Mouse (Mus musculus): Measurements from ENCODE around the gene Prdm5. TPM values are rescaled to one million over a fixed set of nuclear protein-coding genes. Genes with fewer than 3 reads are reported as not detected.
A peak's percentile ranks its signal among the peaks of the same experiment; 100 is the strongest.

Gene Prdm5
- total RNA-seq (2021), result 10 to 100 TPM; 22.2 to 26.6 TPM
- long read RNA-seq, experiment 1, partial matches to known transcripts, result 0 of 7 reads
- long read RNA-seq, experiment 1, other reads (novel, unspliced or antisense), result 3 of 7 reads
- long read RNA-seq, experiment 2, transcript Prdm5-202 (15 exons, 2,155 nt), result major isoform, 6 of 18 reads
- long read RNA-seq, experiment 2, partial matches to known transcripts, result 0 of 18 reads
- long read RNA-seq, experiment 2, other reads (novel, unspliced or antisense), result 5 of 18 reads

DNA sequence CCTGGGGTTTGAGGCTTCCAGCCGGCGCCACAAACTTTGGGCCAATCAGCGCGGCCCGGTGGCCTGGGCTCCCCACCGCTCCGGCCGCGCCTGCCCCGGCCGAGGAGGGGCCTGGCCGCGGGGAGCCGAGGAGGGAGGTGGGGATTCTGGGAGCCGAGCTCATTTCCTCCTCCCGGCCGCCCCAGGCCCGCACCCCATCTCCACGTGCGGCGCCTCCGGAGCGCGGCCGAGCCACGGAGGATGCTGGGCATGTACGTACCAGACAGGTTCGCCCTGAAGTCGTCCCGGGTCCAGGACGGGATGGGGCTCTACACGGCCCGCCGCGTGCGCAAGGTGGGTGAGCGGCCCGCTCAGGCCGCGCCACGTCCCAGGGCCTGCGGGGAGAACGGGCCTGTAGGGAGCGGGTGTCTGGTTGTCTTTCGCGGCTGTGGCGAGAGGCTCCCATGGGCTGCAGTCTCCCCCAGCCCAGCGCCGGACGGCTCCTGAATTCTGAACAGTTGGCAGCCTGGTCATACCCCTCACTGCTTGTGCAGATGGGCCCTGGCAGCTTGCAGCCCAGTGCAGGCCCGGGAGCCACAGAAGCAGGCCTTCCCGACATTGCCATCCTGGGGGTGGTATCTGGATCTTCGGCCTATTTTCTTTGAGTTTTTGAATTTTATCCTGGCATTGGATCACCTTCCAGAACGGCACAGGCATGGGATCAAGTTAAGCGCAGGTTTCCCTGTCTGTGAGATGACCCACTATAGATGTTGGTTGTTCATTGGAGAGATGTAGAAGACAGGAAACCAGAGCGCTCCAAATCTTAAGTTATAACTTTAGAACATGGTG is at the start of gene Prdm5:
Prdm5 (plus strand) TSS at position 128 of the 828 bp plus-strand sequence.
- DNase-seq (ENCODE audit: low spot score in 2 of 2), result peak; percentile 42 to 45

DNA sequence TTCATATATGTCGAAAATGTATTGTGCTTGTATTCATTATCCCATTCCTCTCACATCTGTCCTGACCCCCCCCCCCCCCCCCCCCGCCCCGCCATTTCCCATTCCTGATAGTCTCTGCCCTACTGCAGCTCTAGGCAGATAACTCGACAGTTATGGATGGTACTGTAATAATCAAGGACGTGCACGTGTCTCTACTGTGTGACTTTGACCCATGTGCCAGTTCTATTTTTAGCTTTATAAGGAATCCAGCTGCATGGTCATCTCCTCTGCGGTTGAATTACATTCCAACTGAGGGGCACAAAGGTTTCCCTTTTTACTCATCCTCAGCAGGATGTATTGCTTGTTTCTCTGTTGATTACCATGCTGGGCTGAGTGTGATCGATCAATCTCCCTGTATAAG is 39.3 kb upstream of the Prdm5 start:
- no peak for DNase-seq (ENCODE audit: low spot score in 2 of 2)

DNA sequence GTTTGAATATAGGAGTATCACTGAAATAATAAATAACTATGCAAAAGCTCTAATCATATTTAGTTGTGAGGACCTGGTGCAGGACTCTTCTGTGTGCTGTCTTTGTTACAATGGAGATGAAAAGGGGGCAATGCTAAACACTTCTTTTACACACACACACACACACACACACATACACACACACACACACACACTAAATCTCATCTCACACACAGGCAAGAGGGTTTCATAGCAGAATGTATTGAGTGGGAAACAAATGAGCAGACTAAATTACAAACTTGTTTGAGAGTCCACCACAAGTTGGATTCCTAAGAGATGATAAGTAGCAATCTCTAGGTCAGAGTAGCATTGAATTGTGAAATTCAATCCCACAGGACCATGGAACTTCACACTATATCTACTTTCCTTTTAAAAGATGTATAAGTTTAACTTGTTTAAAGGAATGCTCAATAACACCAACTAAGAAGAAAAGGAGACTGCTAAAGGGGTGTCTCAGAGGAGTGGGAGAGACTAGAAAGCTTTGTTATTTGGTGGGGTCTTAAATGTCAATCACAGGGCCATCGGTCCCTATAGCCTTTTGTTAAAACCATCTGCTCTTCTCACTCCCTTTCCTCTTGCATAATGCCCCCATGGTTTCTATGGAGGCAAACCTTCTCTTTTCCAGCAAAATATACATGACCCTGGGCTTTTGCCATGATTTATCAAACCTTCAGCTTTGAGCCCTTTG is 35.5 kb upstream of the Prdm5 start:
- no peak for DNase-seq (ENCODE audit: low spot score in 2 of 2)

DNA sequence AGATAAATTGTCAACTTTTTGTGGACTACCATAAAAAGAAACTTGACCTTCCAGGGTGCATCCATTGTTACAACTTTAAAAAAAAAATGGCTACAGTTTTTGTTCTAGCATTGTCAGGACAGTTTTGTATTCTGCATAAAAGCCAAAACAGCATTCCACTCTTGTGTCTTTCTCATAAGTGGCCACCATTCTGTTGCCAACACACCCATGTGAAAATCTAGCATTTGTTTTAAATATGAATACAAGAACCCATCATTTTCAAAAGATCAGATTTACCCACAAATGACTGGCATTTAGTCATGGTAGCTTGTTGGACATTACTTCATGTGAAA is 35.0 kb upstream of the Prdm5 start:
- no peak for DNase-seq (ENCODE audit: low spot score in 2 of 2)

DNA sequence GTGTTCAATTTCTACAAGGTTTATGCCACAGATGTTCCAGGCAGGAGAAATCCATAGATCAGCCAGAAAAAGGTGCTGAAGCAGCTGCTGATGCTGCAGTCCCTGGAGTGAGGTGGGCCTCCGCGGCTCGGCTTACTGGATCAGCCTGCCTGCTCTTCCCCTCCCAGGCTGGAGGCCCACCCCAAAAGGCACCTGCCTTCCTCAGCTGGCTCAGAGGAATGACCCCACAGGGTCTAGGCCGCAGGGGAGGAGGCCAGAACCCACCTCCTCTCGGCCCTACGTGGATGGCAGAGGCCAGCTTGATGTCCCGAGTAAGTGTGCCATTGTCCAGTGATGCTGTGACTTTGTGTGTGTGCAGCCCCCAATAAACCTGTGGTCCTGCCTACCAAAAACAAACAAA is 20.6 kb upstream of the Prdm5 start:
- DNase-seq (ENCODE audit: low spot score in 2 of 2), result no peak

DNA sequence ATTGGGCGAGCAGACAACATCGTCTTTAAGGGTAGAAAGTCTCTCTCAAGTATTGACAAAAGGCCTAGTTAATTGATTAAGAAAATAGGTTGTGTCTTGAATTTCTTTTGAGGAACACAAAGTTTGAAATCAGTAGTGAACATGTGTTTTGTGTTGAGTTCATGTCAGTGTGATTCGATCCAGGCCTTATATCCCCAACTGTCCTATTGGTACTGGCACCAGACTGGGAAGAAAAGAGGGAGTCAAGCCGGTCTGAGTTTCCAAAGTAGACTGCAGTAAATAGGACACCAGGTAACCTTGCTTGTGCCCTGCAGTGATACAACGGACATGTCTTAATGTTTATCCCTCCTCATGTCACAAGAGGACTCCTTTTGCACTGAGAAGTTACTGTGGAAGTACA is 19.6 kb upstream of the Prdm5 start:
- DNase-seq (ENCODE audit: low spot score in 2 of 2), result no peak

DNA sequence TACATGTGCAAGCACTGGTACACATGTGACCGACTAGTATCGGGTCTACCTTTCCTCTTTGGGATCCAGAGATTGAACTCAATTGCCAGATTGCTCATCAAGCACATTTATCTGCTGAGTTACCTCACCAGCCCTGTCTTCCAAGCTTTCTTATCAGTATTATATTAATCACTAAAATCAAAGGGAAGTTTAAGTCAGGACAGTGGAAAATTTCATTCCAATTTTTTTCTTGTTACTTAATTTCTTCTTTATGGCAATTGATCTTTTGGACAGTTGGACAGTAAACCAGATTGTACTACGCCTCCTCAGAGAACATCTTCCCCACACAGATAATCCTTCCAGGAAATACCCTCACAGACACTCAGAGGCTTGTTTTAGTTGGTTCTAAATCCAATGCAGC is 18.7 kb upstream of the Prdm5 start:
- DNase-seq (ENCODE audit: low spot score in 2 of 2), result no peak

DNA sequence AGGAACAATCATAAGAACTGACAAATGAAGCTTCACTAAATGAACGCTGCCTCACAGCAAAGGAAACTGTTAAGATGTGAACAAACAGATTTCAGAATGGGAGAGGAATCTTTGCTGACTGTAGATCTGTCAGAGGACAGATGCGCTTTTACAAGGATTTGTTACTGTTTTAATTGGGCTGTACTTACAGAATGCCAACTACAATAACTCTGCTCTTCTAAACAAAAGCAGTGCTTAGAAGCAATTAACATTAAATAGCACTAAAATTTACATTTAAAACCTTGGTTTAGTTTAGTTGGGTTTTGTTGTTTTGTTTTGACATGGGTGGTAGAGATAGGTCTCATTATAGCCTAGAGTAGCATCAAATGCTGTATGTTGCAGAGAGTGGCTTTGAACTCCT is 14.3 kb upstream of the Prdm5 start:
- DNase-seq (ENCODE audit: low spot score in 2 of 2), result no peak

DNA sequence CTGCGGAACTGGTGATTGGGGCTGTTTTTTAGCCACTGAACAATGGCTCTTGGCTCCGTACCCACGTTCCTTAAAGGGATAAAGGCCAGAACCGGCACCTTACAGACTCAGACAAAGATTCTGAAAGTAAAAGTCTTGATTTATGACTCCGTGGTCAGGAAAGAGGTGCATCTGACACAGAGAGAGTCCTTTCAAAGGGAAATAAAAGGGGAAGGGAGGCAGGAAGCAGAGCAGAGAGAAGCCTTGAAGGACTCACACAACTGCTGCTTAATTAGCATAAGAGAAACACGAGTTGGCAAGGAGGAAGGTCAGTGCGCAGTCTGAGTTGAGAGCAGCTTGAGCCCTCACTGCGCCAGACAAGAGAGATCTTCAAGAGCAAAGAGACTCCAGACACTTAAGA is 13.7 kb upstream of the Prdm5 start:
- no peak for DNase-seq (ENCODE audit: low spot score in 2 of 2)

DNA sequence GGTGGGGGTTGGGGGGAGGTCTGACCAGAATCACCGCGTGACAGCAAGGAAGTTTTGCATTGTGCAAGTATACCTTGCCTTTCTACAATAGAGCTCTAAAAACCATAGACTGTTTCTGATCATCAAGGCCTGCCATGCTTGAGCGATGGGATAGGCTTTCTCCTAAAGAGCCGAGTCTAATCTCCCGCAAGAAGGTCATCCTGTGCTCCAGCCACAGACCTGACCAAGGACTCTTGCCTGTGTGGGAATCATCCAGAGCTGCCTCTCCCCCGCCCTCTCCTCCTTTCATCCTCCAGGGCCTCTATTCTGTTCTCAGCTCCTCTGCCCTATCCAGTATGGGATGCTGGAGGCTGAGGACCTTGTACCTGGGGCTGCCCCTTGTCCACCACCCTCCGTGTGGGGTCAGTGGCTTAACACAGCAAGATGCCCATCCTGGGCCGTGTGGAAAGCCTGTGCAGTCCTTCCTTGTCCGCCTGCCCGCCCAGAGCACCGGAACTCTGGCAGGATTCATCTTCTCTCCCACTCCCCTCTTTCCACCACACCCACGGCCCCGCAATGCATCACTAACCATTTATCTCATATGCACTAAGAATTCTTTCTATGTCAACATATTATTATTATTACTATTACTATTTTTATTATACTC is 12.9 kb upstream of the Prdm5 start:
- DNase-seq (ENCODE audit: low spot score in 2 of 2), result no peak

DNA sequence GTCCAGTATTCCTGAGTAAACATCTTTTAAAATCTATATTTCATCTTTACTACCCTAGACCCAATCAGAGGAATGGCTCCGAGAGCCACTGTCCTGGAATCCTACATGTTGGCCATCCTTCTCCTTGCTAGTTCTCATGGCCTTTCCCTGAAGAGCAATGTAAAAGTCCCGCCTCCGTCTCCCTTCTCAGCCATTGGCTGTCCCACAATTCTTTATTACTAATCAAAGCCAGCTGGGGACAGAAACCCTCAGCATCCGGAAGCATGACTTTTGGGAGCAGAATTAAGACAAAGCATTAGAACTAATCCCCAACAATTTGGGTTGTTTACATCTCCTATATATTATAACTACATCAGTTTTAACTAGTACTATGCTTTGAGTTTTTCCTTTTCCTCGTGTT is 10.9 kb upstream of the Prdm5 start:
- no peak for DNase-seq (ENCODE audit: low spot score in 2 of 2)

DNA sequence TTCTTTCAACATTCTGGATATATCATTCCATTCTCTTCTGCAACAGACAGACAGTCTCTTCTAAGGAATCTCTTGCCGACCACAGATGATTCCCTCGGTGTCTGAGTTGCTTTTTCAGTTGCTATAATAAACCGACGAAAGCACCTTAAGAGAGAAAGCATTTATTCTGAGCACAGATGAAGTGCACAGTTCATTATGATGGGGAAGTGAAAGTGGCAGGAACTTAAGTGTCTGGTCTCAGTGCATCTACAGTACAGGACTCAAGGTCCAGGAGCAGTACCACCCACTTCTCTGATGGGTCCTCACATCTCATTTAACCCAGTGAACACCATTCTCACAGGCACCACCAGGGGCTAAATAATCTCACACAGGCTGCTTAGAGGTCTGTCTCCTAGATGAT is 5.2 kb upstream of the Prdm5 start:
- no peak for DNase-seq (ENCODE audit: low spot score in 2 of 2)

DNA sequence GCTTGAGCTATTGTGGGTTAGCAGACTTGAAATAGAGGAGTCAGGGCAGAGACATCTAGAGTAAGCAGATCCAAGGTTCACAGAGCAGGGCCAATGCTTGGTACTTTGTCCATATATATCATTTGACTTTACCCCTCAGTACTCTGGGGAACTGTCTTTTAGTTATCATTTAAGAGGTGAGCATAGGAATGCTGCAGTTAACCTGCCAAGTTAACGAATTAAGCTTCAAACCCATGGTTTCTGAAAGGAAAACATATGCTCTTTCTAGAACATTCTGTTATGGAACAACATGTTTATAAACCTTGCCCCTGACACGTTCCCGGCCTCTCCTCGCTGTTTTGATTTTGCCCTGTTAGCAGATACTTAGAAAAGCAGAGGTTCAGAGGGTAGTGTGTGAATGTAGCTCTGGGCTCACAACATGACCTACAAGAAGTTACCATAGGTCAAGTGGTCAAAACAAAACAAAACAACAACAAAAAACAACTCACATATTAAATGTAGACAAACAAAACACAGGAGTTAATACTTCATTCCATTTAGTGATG is 973 bp downstream of the Prdm5 start:
- no peak for DNase-seq (ENCODE audit: low spot score in 2 of 2)

DNA sequence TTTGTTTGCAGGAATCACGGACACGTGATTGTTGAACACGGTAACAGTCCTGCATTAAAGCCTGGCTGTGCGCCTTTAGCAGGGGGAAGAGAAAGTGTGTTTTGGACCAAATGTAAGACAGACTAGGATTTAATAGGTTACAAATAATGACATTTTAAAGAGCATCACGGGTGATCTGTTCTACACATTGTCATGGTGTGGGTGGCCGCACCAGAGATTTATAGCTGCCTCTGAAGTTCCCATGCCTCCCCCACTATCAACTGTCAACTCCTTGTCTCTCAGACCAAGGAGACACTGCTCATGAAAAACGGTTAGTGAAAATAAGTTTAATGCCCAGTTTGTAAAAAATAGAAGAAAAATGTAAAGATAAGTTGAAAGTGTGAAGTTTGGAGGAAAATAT is 2.7 kb downstream of the Prdm5 start:
- no peak for DNase-seq (ENCODE audit: low spot score in 2 of 2)

DNA sequence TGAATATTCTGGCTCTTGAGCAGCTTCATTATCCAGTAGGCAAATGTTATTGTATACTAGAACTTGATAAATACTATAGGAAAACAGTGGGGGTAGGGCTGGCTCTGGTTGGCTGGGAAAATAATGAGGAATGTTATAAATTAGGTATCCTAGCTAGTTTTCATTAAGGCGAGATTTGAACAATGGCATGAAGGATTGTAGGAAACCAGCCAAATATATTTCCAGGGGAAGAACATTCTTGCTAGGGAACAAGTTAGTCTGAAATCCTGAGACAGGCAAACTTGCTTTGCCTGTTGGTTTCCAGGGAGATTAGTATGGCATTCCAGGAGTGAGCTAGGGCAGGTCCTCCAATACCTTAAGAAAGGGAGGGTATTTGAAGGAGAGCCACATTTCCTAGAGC is 4.9 kb downstream of the Prdm5 start:
- no peak for DNase-seq (ENCODE audit: low spot score in 2 of 2)

DNA sequence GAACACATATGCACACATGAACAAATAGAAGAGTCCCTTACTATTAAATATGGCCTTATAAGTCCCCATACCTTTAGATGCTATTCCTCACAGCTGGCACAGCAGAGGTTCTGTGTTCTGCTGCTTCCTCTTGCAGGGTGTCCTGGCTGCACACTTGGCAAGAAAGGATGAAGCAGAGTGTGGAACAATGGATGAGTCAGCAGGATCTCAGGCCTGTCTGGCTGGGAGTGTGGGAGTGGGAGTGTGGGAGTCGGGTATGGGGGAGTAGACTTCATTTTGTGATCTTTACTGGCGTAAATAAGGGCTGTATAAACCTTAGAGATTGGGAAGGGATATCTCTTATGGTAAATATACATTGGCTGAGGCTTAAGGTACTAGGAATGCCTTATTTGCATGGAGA is 14.1 kb downstream of the Prdm5 start:
- no peak for DNase-seq (ENCODE audit: low spot score in 2 of 2)

DNA sequence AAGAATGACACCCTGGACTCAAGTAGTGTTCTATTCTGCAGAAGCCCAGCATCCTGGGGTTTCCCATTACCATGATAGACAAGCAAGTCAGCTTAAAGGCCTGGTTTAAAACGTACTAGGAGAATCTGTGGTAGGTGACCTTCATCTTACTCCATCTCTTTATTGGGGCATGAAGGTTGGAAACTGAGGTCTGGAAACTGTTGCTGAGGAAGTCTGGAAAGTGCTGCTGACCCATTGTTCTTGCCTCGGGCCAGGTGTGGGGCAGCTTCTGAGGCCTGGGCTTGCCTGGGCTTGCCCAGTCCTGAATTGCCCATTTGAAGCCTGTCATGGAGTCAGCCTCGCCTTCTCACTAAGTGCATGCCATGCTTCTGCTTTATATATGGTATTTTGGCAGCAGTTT is 17.8 kb downstream of the Prdm5 start:
- DNase-seq (ENCODE audit: low spot score in 2 of 2), result no peak

DNA sequence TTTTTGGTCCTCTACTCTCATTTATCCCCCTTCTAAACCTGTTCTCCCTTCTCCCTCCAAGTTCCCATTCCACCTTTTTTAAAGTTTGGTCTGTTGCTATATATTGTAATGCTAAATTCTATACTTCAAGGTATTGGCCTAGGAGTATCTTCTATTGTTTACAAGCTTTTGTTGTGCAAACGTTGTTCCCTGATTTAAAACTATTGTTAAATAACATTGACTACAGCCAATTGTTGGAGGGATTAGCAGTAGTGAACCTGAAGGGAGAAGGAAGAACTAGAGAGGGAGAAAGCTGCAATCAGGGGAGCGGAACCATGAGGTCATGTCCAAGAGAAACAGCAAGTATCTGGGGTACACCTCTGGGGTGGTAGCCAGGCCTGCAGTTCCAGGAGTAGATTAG is 18.5 kb downstream of the Prdm5 start:
- DNase-seq (ENCODE audit: low spot score in 2 of 2), result no peak

DNA sequence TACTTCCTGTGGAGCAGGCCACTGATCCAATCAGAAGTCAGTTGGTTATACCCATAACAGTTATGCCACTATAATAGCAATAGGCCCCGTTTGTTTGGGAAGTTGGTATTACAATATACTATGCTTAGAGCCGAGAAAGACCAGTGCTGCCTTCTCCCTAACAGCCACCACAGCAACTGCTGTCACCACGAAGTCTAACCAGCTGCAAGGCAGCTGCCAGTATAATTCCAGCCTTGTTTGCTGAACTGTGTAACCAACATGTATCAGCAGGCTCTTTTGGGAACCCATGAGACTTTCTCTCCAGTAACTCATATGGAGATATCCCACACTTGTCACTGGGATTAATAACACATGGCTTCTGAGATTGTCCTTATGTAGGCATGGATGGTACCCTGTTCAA is 19.6 kb downstream of the Prdm5 start:
- no peak for DNase-seq (ENCODE audit: low spot score in 2 of 2)

DNA sequence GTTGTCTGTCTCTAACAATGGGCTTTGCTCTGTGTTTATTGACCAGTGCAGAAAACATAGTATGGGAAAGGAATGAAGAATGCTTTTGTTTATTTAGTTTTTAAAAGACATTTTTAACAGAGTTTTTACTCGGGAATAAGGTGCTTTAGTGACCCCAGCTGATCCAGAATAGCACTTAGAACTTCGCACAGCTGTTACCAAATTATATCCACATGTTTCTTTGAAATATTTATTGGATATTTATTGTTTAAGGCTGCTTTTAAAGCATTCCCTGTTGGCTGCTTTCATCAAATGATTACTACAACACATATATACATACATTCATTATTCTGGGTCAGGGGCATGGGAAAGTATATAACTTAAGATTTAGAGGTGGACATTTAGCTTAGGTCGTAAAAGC is 32.9 kb downstream of the Prdm5 start:
- no peak for DNase-seq (ENCODE audit: low spot score in 2 of 2)

DNA sequence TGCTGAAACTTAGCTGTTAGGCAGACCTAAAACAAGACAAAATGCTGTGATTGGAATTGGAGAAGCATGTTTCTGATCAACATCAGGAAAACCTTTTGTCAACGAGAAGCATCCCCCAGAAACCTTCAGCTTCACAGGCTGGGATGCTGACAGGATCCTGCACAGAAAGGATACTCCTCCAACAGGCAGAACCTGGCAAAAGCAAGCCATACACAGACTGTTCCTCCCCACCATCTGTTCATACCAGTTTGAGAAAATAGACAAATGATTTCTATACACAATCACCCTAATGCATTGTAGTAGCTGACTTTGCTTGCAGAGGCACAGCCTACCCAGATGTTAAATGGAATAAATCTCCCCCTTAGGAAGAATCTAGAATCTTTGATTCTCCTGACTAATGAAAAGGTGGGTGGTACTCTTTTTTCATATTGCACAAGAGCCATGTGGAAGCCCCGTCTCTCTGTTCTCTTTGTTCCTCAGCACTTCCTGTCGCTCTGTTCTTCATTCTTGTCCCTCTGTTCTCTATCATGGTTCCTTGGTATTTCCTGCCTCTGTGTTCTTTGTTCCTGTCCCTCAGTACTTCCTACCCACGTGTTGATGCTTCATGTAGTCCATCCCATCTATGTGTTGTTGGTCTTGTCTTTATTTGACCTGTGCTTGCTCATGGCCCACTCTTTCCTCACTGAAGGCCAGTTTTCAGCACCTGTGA is 39.4 kb downstream of the Prdm5 start:
- DNase-seq (ENCODE audit: low spot score in 2 of 2), result no peak
